Mouse (Mus musculus): Measurements from ENCODE around the gene Ephb6. TPM values are rescaled to one million over a fixed set of nuclear protein-coding genes. Genes with fewer than 3 reads are reported as not detected.

Ephb6 gene
- total and polyA plus RNA-seq, 2 experiments = 0.46 to 0.88 TPM

- H3K9ac ChIP-seq (ENCODE audit: low read depth, low read length) = no peak overlapping the region
These were observed 49.4 kb downstream of the Ephb6 start for GRCm38 (mm10) chr6:41654648-41655047.

GRCm38 (mm10) chr6:41658487-41658886, 53.2 kb downstream of the Ephb6 start:
- DNase-seq (ENCODE audit: extremely low read depth, low read depth, low spot score) = no peak
- Histone ChIP-seq H3K36me3 (ENCODE audit: control insufficient read depth, insufficient read depth, low read length) (no peaks in the 10 kb centered on the region), H3K27me3 (ENCODE audit: control insufficient read depth, insufficient read depth, low read length) (no peaks in the 10 kb centered on the region), H3K4me3 (ENCODE audit: insufficient read depth, low read depth, low read length) (no peak overlapping the region), H3K27ac (replicated peaks; ENCODE audit: insufficient read depth, low read depth, low read length) (no peak overlapping the region), H3K4me1 (ENCODE audit: control insufficient read depth, insufficient read depth, low read length) (no peaks in the 10 kb centered on the region), H3K9ac (ENCODE audit: low read depth, low read length) (no peak overlapping the region), H3K79me2 (ENCODE audit: control insufficient read depth, insufficient read depth, low read length) (no peaks in the 10 kb centered on the region)
- TF ChIP-seq POLR2A (IDR thresholded peaks at IDR 0.05; ENCODE audit: extremely low read depth, insufficient read depth, low read length) (no peak), CTCF (IDR thresholded peaks at IDR 0.05; ENCODE audit: low read depth, low read length) (no peak)
- 73% methylated on average over 1 of the region's 1 CpGs for WGBS

More at GRCm38 (mm10) chr6:41654648-41655047, 49.4 kb downstream of the Ephb6 start:
- Histone ChIP-seq H3K27me3 (ENCODE audit: control insufficient read depth, insufficient read depth, low read length) (no peaks in the 10 kb centered on the region), H3K4me3 (ENCODE audit: insufficient read depth, low read depth, low read length) (no peak overlapping the region), H3K36me3 (ENCODE audit: control insufficient read depth, insufficient read depth, low read length) (no peaks in the 10 kb centered on the region), H3K27ac (replicated peaks; ENCODE audit: insufficient read depth, low read depth, low read length) (no peak overlapping the region), H3K79me2 (ENCODE audit: control insufficient read depth, insufficient read depth, low read length) (no peaks in the 10 kb centered on the region), H3K4me1 (ENCODE audit: control insufficient read depth, insufficient read depth, low read length) (no peaks in the 10 kb centered on the region)
- DNase-seq (ENCODE audit: extremely low read depth, low read depth, low spot score) = no peak
- WGBS = 76% methylated on average over 8 of the region's 8 CpGs
- TF ChIP-seq CTCF (IDR thresholded peaks at IDR 0.05; ENCODE audit: low read depth, low read length) (no peak), POLR2A (IDR thresholded peaks at IDR 0.05; ENCODE audit: extremely low read depth, insufficient read depth, low read length) (no peak)

GRCm38 (mm10) chr6:41662320-41662719, 57.0 kb downstream of the Ephb6 start:
- no peak overlapping the region for H3K27ac ChIP-seq (replicated peaks; ENCODE audit: insufficient read depth, low read depth, low read length)
- no peaks in the 10 kb centered on the region for H3K4me1 ChIP-seq (ENCODE audit: control insufficient read depth, insufficient read depth, low read length)
- H3K36me3 ChIP-seq (ENCODE audit: control insufficient read depth, insufficient read depth, low read length) = no peaks in the 10 kb centered on the region
- 38% methylated on average over 2 of the region's 2 CpGs for WGBS
- no peak overlapping the region for H3K9ac ChIP-seq (ENCODE audit: low read depth, low read length)
- TF ChIP-seq POLR2A (IDR thresholded peaks at IDR 0.05; ENCODE audit: extremely low read depth, insufficient read depth, low read length) (no peak), CTCF (IDR thresholded peaks at IDR 0.05; ENCODE audit: low read depth, low read length) (no peak)
- no peak overlapping the region for H3K4me3 ChIP-seq (ENCODE audit: insufficient read depth, low read depth, low read length)
- H3K79me2 ChIP-seq (ENCODE audit: control insufficient read depth, insufficient read depth, low read length) = no peaks in the 10 kb centered on the region
- DNase-seq (ENCODE audit: extremely low read depth, low read depth, low spot score) = no peak
- H3K27me3 ChIP-seq (ENCODE audit: control insufficient read depth, insufficient read depth, low read length) = no peaks in the 10 kb centered on the region

Other genes starting within 250 kb of the Ephb6 start
- 1.1 TPM in 1 of 2 replicates, not detected in the other for gene Prss3, start 227.8 kb upstream of the Ephb6 start, total RNA-seq (2014; rRNA removed)
- not detected in 2 replicates for gene Prss3, start 227.8 kb upstream of the Ephb6 start, polyA plus RNA-seq (2012; rRNA removed)
- gene Gm5771, start 213.1 kb upstream of the Ephb6 start, total RNA-seq (2014; rRNA removed) = 0.18 TPM in 1 of 2 replicates, not detected in the other
- not detected in 2 replicates for gene Gm5771, start 213.1 kb upstream of the Ephb6 start, polyA plus RNA-seq (2012; rRNA removed)
- not detected in 2 replicates for gene Gm10334, start 159.3 kb upstream of the Ephb6 start, total RNA-seq (2014; rRNA removed)
- gene Gm10334, start 159.3 kb upstream of the Ephb6 start, polyA plus RNA-seq (2012; rRNA removed) = not detected in 2 replicates
- not detected in 2 replicates for gene Prss1, start 146.6 kb upstream of the Ephb6 start, total RNA-seq (2014; rRNA removed)
- not detected in 2 replicates for gene Prss1, start 146.6 kb upstream of the Ephb6 start, polyA plus RNA-seq (2012; rRNA removed)
- gene Prss2, start 83.7 kb upstream of the Ephb6 start, total RNA-seq (2014; rRNA removed) = 29.1 and 173 TPM in 2 replicates
- 0.48 and 1.7 TPM in 2 replicates for gene Prss2, start 83.7 kb upstream of the Ephb6 start, polyA plus RNA-seq (2012; rRNA removed)
- gene Trpv6, start 30.9 kb downstream of the Ephb6 start, total RNA-seq (2014; rRNA removed) = not detected in 2 replicates
- gene Trpv6, start 30.9 kb downstream of the Ephb6 start, polyA plus RNA-seq (2012; rRNA removed) = not detected in 2 replicates
- gene Trpv5, start 75.3 kb downstream of the Ephb6 start, total RNA-seq (2014; rRNA removed) = not detected in 2 replicates
- gene Trpv5, start 75.3 kb downstream of the Ephb6 start, polyA plus RNA-seq (2012; rRNA removed) = 0.04 TPM in 1 of 2 replicates, not detected in the other
- not detected in 2 replicates for gene Llcfc1, start 78.9 kb downstream of the Ephb6 start, total RNA-seq (2014; rRNA removed)
- not detected in 2 replicates for gene Llcfc1, start 78.9 kb downstream of the Ephb6 start, polyA plus RNA-seq (2012; rRNA removed)
- not detected in 2 replicates for gene Kel, start 98.9 kb downstream of the Ephb6 start, total RNA-seq (2014; rRNA removed)
- gene Kel, start 98.9 kb downstream of the Ephb6 start, polyA plus RNA-seq (2012; rRNA removed) = not detected in 2 replicates
- gene Olfr459, start 169.7 kb downstream of the Ephb6 start, total RNA-seq (2014; rRNA removed) = not detected in 2 replicates
- not detected in 2 replicates for gene Olfr459, start 169.7 kb downstream of the Ephb6 start, polyA plus RNA-seq (2012; rRNA removed)
- gene Pip, start 242.1 kb downstream of the Ephb6 start, total RNA-seq (2014; rRNA removed) = not detected in 2 replicates
- not detected in 2 replicates for gene Pip, start 242.1 kb downstream of the Ephb6 start, polyA plus RNA-seq (2012; rRNA removed)
- gene Sval2, start 247.5 kb downstream of the Ephb6 start, total RNA-seq (2014; rRNA removed) = not detected in 2 replicates
- gene Sval2, start 247.5 kb downstream of the Ephb6 start, polyA plus RNA-seq (2012; rRNA removed) = not detected in 2 replicates